Mouse (Mus musculus) embryonic fibroblast, embryonic 13.5 days (primary cell): ENCODE data around the gene Arhgap9.

ENCODE experiments used
- CTCF ChIP-seq: IDR thresholded peaks from 2 replicates; pipeline ENCODE4 v1.5.1; 2011; ENCODE audit warnings: mild to moderate bottlenecking, control low read depth, low read length, moderate library complexity, borderline replicate concordance; ENCODE audit not compliant: insufficient read depth
- POLR2A ChIP-seq: IDR thresholded peaks from 2 replicates; pipeline ENCODE4 v1.6.1; 2011; ENCODE audit warnings: low read depth, mild to moderate bottlenecking, control low read depth, low read length, moderate library complexity

DNA sequence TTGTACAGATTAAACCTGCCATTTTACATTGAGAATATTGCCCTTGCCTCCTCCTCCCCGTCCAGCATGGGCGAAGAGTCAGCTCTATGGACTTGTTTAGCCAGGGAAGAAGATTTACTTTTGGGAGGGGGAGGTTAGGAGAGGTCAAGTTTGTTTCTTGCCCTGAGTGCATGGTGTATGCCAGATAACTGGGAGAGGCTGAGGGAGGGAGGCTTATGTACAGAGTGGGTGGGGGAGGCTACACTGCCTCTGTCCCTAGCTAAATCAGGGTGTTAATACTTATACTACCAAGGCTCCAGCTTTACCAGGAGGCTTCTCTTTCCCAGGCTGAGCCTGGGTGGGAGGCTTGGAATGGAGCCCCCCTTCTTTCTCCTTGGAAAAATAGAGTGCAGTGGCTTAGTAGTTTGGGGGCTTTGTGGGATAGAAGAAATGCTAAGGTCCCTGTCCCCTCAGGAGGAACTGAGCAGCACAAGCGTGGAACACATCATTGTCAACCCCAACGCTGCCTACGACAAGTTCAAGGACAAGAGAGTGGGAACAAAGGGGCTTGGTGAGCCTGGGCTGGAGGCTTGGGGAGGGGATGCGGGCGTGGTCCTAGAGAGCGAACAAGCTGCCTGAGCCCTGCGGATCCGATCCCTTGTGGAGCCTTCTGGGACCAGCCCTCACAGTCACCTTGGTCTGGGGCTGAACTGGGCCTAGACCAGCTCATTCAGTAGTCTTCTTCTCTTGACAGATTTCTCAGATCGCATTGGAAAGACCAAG lies 47.3 kb upstream of the Arhgap9 start:
- TF ChIP-seq POLR2A: no peak
- no peak for TF ChIP-seq CTCF
